Mouse (Mus musculus) c-Kit-negative CD71-positive TER-119-positive erythroid progenitor cells, embryonic 14.5 days (primary cell): ENCODE data around the gene Eno3.

Source experiments
- DNase-seq: peaks from one replicate; pipeline ENCODE4 v3.0.0-alpha.2; 2013; ENCODE audit warnings: low read depth, low spot score

The Eno3 gene

GRCm38 (mm10) chr11:70643051-70643450 is 14.0 kb upstream of the Eno3 start:
- DNase-seq = no peak

- DNase-seq = no peak
Observed at GRCm38 (mm10) chr11:70644564-70645103, 12.4 kb upstream of the Eno3 start.

GRCm38 (mm10) chr11:70645461-70646258 is 11.3 kb upstream of the Eno3 start:
- no peak for DNase-seq

- no peak for DNase-seq
Observed at GRCm38 (mm10) chr11:70646259-70646555, 10.8 kb upstream of the Eno3 start.

DNA sequence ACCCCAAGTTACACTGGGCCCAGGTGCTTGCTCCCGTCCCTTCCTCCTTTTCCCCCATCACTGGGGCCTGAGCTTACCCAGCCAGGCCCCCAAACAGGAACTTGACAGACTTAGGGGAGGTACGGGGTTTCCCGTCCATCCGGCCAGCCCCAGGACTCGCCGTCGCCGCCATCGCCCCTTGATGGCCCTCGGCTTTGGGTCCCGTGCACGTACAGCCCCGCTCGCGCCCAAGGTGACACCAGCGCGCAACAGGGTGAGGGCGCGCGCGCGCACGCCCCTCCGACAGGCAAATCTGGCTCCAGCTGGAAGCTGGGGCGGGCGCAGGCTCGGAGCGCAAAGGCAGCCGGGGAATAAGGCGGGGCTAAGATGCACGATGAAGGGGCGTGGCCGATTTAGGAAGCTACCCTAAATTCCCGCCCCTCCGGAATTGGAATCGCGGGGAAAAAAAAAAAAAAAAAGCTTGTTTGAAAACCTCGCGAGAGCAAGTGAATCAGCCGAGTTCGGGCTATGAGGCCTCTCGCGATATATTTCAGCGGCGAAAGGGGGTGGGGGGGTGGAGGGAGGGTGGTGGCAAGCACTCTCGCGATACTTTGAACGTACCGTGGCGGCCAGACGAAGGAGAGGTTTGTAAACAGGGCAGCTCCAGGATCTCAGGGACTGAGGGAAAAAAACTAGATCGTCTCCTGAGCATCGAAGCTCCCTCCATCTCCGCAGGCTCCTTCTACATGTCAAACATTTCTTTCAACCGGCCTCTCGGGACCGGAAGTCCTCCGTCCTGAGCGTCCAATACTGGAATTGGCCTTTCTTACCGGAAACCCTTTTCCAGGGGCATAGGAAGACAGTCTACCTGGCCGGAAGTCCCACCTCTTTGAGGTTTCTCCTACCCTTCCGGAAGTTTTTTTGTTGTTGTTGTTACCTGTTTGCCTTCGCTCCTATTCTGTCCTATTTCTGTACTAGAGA is 10.0 kb upstream of the Eno3 start, which contains the start of the genes Rnf167 and Slc25a11:
TSS of gene Rnf167 (plus strand) at position 545 of the 960 bp plus-strand sequence.
TSS of gene Slc25a11 (minus strand) at position 789 of the 960 bp plus-strand sequence.
- peak; percentile 98 for DNase-seq

DNA sequence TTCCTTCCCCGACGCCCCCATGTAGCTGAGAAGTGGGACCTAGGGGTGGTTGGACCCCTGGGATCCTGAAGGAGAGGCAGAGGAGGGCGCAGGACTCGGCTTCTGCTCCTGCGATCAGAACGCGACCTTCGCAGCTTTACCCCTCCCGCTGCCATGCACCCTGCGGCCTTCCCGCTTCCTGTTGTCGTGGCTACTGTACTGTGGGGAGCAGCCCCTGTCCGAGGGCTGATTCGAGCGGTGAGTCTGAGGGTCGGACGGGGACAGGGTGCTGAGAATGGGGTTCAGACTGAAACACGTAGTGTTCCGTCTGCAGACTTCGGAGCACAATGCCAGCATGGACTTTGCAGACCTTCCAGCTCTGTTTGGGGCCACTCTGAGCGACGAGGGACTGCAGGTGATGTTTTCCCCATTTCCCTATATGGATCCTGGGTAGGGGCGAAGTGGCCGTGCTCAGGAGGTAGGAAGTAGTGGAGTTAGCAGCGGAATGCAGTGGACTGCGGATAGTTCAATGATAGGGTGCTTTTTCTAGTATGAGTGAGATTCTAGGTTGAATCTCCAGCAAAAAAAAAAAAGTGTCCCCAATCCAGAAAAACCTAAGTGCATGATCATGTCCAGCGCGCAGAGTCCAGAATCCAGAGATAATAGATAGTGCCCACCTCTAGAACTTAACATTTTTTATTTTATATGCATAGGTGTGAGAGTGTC is 9.1 kb upstream of the Eno3 start:
- no peak for DNase-seq

DNA sequence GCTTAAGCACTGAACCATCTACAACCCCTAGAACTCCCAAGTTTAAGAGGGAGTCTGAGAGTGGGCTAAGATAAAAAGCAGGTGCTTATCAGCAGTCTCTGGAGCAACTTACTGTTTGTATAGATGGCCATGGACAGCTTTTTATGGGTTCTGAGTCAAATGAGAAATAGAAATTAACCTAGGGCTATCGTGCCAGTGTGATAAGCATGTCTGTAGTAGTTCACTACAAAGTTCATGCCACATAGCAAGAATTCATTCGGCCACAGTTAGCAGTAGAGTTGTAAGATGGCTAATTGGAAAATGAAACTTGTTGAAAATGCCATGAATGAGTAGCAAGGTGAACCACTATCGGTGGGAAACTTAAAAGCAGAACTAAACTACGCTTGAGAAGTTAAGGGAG is 8.5 kb upstream of the Eno3 start:
- no peak for DNase-seq

DNA sequence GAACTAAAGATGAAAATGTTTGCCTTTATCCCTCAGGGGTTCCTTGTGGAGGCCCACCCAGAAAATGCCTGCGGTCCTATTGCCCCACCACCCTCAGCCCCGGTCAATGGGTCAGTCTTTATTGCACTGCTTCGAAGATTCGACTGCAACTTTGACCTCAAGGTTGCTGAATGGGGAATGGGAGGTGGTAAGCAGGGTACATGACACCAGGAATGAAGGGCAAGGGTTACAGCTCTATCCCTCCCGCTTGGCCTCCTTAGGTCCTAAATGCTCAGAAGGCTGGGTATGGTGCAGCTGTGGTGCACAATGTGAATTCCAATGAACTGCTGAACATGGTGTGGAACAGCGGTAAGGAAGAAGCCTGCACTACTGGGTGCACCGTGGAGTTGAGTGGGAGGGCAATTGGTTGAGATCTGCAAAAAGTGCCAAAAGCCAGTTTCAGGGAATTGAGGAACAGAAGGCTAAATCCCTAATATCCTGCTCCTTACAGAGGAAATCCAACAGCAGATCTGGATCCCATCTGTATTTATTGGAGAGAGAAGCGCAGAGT is 7.7 kb upstream of the Eno3 start:
- no peak for DNase-seq

DNA sequence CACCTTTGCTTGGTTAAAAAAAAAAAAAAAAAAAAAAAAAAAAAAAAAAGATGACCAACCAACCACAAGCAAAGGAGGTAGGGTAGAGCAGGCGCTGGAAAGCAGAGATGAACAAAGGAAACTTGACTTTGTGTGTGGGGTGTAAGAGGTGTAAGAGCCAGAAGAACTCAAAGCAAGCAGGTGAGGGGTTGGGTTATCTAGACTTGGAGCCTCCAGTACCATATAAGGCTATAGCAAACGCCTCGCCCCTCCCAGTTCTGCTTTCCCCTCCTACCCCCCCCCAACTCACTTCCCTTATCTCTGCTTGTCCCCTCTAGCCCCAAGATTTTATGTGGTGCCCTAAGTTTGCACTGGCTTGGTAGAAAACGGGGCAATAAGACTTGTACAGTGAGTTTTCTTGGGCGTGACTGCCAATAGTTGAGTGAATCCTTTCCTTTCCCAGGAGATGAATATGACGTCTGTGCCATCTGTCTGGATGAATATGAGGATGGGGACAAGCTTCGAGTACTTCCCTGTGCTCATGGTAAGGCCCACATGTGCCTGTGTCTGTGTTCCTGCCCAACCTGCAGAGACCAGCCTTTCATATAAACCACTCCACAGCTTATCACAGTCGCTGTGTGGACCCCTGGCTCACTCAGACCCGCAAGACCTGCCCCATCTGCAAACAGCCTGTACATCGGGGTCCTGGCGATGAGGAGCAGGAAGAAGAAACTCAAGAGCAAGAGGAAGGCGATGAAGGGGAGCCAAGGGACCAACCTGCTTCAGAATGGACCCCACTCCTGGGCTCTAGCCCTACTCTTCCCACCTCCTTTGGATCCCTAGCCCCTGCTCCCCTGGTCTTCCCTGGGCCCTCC is 6.5 kb upstream of the Eno3 start:
- no peak for DNase-seq

DNA sequence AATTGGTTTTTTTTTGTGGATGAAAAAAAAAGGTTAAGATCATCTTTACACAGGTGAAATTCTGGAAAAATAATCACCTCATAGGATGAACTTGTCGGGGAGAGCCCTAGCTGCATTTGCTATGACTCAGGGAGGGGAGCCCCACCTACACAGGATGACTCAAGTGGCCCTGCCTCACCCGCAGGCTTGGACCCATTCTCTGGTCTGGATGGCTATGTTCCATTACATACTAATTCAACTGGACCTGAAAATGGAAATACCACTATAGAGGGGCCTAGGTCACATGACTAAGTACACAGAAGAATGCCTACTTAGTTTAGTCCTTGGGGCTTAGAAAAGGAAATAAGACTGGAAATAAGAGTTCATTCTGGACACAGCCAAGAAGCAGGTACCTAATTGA is 5.6 kb upstream of the Eno3 start:
- DNase-seq = no peak

DNA sequence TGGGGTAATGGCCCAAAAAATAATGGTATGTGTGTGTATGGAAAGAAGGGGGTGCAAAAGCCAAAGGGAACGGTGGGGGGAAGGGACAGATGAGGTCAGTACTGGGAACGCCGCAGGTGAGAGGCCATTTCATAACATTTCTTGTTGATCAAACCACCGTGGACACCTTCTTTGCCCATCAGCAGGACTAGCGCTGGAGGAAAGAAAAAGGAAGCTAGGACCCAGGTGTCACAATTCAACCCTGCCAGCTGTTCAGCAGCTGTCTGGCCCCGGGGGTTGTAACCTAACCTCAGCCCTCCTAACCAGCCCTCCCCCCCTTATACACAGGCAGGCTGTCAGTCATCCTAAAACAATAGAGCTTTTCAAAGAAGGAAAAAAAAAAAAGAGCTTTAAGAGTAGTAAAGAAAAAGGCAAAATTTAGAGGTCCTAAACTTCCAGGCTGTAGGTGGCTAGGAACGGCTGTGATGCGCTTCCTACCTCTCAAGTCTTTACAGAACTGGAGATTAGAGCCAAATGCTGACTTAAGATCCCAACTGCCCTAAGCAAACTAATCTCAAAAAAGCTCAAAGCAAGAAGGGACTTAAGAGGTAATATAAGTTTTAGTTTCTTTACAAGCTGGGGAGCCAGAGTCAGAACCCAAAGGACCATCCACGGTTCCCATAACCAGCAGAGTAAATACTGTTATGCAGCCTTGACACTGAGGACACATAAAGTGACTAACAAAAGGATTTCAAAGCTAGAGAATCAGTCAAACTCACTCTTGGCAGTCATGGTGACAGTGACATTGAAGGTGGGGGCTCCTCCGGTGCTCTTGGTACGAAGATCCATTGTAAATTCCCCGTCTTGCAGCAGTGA is 4.7 kb upstream of the Eno3 start:
- DNase-seq = no peak

DNA sequence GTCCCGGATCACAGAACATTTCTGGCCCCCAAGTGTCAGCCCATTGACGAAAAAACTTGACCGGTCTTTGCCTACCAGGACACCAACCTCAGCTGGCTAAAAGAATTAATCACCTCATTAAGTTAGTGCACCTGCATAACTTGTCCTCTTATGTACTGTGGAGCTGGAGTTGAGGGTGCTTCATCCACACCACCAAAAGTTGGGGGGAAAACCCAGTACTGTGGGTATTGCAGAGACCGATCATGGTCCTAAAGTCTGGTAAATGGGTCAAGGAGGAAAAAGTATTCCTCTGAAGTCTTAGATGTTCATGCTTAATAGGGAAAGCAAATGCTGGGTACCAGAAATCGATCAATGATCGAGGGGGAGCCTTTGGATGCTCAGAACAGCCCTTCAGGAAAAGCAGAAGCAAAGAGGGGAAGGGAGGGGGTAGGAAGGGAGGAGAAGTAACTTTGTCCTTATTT is 4.1 kb upstream of the Eno3 start:
- no peak for DNase-seq

DNA sequence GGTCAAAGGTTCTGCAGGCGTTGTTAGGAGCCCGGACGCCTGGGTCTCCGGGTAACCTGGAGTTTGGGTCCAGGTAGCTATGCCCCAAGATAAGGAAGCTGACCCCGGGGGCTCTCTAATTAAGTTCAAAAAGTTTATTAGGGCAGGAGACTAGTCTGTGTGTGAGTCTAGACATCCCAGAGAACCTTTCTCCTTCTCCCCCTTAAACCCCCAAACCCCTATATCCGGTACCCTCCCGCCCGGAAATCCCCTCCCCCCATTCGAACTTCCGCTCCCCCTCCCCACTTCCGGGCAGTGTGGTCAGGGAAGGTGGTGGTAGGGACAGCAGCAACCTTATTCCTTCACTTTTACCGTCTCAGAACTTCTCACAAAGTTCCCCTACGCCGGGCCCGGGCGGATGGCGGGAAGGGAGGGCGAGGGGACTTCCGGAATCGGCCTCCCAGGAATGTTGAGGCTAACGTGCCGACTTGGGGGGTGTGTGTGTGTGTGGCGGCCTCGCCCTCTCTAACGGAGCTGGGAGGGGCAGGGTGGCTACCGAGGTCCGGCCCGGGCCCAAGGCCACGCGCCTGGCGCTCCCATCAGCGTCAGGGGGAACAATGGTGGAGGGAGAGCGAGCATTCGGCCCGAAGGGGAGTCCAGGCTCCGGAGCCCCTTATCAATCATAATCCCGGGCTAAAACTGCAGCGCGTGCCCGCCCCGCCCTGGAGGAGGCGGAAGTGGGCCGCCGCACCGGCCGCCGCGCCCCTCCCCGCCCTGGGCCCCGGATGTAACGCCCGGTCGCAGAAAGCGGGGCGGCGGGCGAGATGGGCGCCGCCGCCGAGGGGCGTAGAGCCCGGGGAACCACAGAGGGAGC is 3.4 kb upstream of the Eno3 start:
- DNase-seq = peak; percentile 64

DNA sequence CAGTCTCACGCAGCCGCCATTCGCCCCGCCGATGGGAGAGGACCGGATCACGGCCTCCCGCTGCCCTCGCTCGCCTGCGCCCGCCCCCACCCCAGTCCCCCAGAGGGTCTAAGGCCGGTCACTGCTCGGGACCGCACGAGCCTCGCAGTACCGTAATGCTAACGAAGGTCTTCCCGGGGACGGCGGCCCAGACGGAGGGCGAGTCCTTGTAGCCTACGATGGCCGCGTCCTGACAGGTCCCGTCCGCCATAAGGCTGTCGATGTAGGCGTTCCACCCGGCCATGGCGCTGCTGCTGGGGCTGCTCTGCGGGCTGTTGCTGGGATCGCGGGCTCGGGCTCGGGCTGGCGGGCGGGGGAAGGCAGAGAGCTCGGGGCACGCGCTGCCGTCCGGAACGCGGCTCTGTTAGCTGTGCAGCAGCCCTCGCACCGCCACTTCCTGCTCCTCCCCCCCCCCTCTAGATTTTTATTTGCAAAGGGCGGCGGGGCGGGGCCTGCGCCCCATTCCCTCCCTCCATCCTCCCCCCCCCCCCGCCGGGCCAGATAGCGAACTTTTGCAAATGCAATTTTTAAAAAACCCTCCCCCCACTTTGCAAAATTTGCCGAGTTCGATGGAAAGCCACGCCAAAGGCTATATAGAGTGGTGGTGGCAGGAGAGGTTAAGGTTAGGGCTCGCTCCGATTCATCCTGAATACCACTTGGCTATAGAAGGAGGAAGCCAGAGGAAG is 2.6 kb upstream of the Eno3 start, which contains the start of gene Pfn1:
TSS of gene Pfn1 (minus strand) at position 447 of the 725 bp plus-strand sequence.
- DNase-seq = peak; percentile 56

DNA sequence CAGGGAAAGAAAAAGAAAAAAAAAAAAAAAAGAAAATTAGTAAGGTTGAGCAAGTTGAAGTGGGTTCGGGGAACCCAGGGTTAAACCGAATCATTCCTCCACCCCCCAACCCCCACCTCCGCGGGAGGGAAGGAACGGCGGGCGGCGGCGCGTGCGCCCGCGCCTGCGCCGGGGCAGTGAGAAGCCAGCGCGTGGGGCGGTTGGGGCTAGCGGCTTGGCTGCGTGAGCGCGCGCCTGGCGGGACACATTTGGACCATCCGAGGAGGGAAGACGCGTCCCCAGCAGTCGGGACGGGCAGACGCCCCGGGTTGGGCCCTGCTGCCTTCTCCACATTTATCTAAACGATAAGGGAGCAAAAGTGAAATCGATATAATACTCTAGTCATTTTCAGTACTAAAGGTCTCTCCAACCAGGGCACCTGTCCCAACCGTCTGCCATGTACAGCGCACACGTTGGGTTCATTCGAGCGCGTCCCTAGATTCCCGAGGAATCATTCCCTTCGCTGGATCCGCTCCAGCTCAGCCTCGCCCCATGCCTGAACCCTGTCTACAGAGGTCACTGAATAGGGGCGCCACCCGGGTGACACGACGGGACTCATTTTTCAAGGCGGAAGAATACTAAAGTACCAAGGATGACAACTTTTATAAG is 2.0 kb upstream of the Eno3 start:
- peak; percentile 49 for DNase-seq

DNA sequence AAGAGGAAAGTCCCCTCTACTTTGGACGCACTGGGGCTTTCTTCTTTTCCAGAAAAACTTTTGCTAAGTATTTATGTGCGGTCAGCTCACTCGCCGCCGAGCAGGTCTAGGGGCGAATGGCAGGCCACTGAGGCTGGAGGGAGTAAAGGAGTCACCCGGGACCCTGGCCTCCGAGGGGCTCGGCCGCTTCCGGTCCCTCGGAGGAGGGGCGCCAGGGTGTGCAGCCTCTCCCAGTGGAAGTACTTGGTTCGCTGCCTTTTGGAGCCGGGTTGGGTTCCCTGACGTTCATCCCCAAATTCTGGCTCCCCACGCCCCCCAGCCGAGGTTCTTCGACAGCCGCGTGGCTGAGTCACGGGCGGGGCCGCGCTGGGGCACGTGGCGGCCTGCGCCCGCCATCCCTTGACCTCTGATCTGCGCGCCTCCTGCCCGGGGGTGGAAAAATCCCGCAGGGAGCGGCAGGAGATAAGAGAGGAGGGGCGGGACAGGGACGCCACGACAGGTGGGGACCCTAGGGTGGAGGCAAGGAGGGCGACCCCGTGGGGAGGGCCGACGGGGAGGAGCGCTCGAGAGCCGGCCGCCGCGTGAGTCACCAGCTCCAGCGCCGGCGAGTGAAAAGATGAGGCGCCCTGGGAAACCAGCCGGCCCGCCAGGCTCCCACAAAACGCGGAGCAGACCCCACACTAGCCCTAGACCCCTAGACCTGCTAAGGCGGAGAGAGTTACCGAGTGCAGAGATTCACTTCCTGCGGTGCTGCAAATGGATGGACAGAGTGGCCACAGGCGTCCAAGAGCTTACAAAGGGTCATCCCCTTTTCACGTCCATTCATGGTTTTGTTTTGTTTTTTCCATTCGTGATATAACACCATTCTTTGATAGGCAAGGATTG is 1.2 kb upstream of the Eno3 start:
- DNase-seq = no peak
